Mouse (Mus musculus): ENCODE results near the gene 1500009L16Rik. TPM values are rescaled to one million over a fixed set of nuclear protein-coding genes. Genes with fewer than 3 reads are reported as not detected.

The 1500009L16Rik gene
- total RNA-seq, 2 experiments from 2014 or later = not detected

Other genes starting within 250 kb of the 1500009L16Rik start
- not detected in 2 replicates for gene Aldh1l2, start 188.7 kb upstream of the 1500009L16Rik start, total RNA-seq (2014; fragmentation: Nextera tagmentation)
- not detected in 2 replicates for gene Aldh1l2, start 188.7 kb upstream of the 1500009L16Rik start, total RNA-seq (2017)
- 10.7 and 11.2 TPM in 2 replicates for gene Washc4, start 179.1 kb upstream of the 1500009L16Rik start, total RNA-seq (2014; fragmentation: Nextera tagmentation)
- 20.1 and 24.5 TPM in 2 replicates for gene Washc4, start 179.1 kb upstream of the 1500009L16Rik start, total RNA-seq (2017)
- 1.8 and 5.4 TPM in 2 replicates for gene Appl2, start 74.1 kb upstream of the 1500009L16Rik start, total RNA-seq (2014; fragmentation: Nextera tagmentation)
- 5.8 TPM in 1 of 2 replicates, not detected in the other for gene Appl2, start 74.1 kb upstream of the 1500009L16Rik start, total RNA-seq (2017)